Mouse (Mus musculus) midbrain, embryonic 11.5 days (tissue): Measurements from ENCODE around the gene Gm10073. TPM values are rescaled to one million over a fixed set of nuclear protein-coding genes. Genes with fewer than 3 reads are reported as not detected.

ENCODE experiments used
- ATAC-seq: fragments of 200-750 bp; cut with Nextera tagmentation; 2 replicates; pipeline ENCODE4 v1.8.0; 2017; ENCODE audit warnings: moderate TSS enrichment, moderate library complexity; ENCODE audit not compliant: low FRiP score
- DNase-seq: peaks from one replicate; pipeline ENCODE4 v3.0.0; 2015; ENCODE audit warnings: low spot score; ENCODE audit errors: missing footprints
- H3K27ac ChIP-seq: fragments of 300-500 bp; sonication (generic); 2 replicates; pipeline ENCODE4 v1.5.1; 2014; ENCODE audit warnings: low read depth, low read length
- H3K27me3 ChIP-seq: fragments of 300-500 bp; sonication (generic); 2 replicates; pipeline ENCODE4 v1.6.1; 2014; ENCODE audit warnings: mild to moderate bottlenecking, low read length, moderate library complexity, mixed read lengths; ENCODE audit not compliant: control insufficient read depth, insufficient read depth
- H3K36me3 ChIP-seq: fragments of 300-500 bp; sonication (generic); 2 replicates; pipeline ENCODE4 v1.6.1; 2014; ENCODE audit warnings: mild to moderate bottlenecking, low read length, moderate library complexity, mixed read lengths; ENCODE audit not compliant: control insufficient read depth, insufficient read depth
- H3K4me1 ChIP-seq: fragments of 300-500 bp; sonication (generic); 2 replicates; pipeline ENCODE4 v1.6.1; 2014; ENCODE audit warnings: low read length; ENCODE audit not compliant: control insufficient read depth, insufficient read depth
- H3K4me2 ChIP-seq: fragments of 300-500 bp; sonication (generic); 2 replicates; pipeline ENCODE4 v1.6.1; 2014; ENCODE audit warnings: mild to moderate bottlenecking, moderate library complexity
- H3K4me3 ChIP-seq: fragments of 300-500 bp; sonication (generic); 2 replicates; pipeline ENCODE4 v1.5.1; 2014; ENCODE audit warnings: low read depth, low read length
- H3K9ac ChIP-seq: fragments of 300-500 bp; sonication (generic); 2 replicates; pipeline ENCODE4 v1.6.1; 2014; ENCODE audit warnings: low read length
- H3K9me3 ChIP-seq: fragments of 300-500 bp; sonication (generic); 2 replicates; pipeline ENCODE4 v1.6.1; 2016; ENCODE audit warnings: low read length; ENCODE audit not compliant: control insufficient read depth
- WGBS: fragments of 180-500 bp; shearing (Covaris S2); extraction: QIAGEN DNeasy Blood & Tissue Kit; methylation state at CpG from one replicate; pipeline ENCODE4 v1.1.7; 2014; 5-methylcytosine and 5-hydroxymethylcytosine counted together
- polyA plus RNA-seq: library from polyadenylated mRNA; unstranded; fragments of >200 nt; fragmentation: Nextera tagmentation; extraction: Ambion mirVana; gene quantifications from 2 replicates; pipeline ENCODE4 v1.2.1, GENCODE M21; 2014

Gene Gm10073
- polyA plus RNA-seq, 1 experiment from 2014 or later = 7.5 TPM

DNA sequence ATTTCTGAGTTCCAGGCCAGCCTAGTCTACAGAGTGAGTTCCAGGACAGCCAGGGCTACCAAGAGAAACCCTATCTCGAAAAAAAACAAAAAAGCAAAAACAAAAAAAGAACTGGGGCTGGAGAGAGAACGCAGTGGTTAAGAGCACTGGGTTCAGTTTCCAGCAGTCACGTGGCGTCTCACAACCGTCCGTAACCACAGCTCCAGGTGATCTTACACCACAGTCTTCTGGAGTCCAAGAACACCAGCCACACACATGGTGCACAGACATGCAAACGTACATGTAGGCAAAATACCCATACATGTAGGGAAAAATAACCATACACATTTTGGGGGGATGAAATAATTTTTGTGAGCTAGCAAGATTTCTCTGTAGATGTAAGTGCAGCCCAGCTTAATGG, 26.5 kb downstream of the Gm10073 start:
- Histone ChIP-seq H3K4me2 (no peak overlapping the region), H3K27me3 (no peaks in the 10 kb centered on the region), H3K4me3 (no peak overlapping the region), H3K36me3 (no peaks in the 10 kb centered on the region), H3K27ac (no peak overlapping the region), H3K9ac (no peak overlapping the region), H3K9me3 (no peaks in the 10 kb centered on the region), H3K4me1 (no peaks in the 10 kb centered on the region)
- no peak for DNase-seq
- no peak for ATAC-seq
- WGBS = 89% methylated on average over 7 of the region's 7 CpGs

GRCm38 (mm10) chr8:106545149-106545548, 28.1 kb downstream of the Gm10073 start:
- Histone ChIP-seq H3K9ac (no peak overlapping the region), H3K27ac (no peak overlapping the region), H3K27me3 (no peaks in the 10 kb centered on the region), H3K4me1 (no peaks in the 10 kb centered on the region), H3K4me3 (no peak overlapping the region), H3K36me3 (no peaks in the 10 kb centered on the region), H3K9me3 (no peaks in the 10 kb centered on the region), H3K4me2 (no peak overlapping the region)
- ATAC-seq = no peak
- 79% methylated on average over 2 of the region's 2 CpGs for WGBS
- no peak for DNase-seq

- DNase-seq = no peak
- Histone ChIP-seq H3K9me3 (no peaks in the 10 kb centered on the region), H3K4me1 (no peaks in the 10 kb centered on the region), H3K9ac (no peak overlapping the region), H3K4me2 (no peak overlapping the region), H3K27ac (no peak overlapping the region), H3K36me3 (no peaks in the 10 kb centered on the region), H3K4me3 (no peak overlapping the region), H3K27me3 (no peaks in the 10 kb centered on the region)
- no peak for ATAC-seq
- 72% methylated on average over 8 of the region's 8 CpGs for WGBS
Observed at GRCm38 (mm10) chr8:106543043-106543442, 30.2 kb downstream of the Gm10073 start.

DNA sequence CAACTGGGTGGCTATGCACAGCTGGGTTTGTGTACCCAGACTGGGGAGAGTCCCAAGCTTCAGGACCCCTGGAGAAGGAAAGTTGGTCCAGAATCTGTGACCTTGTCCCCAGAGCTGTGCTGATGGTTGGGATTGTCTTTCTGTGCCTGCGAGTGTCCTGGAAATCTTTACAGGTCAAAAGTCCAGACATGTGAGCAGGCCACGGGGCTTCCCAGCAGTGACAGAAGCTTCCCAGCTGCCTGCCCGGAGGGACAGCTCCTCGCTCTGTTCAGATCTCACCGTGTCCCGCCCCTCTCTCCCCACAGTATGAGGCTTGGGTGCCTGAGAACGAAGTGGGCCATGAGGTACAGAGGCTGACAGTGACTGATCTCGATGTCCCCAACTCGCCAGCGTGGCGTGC, 32.3 kb downstream of the Gm10073 start:
- no peak for ATAC-seq
- no peak for DNase-seq
- Histone ChIP-seq H3K27ac (no peak overlapping the region), H3K27me3 (no peaks in the 10 kb centered on the region), H3K9me3 (no peaks in the 10 kb centered on the region), H3K4me1 (no peaks in the 10 kb centered on the region), H3K4me3 (no peak overlapping the region), H3K4me2 (no peak overlapping the region), H3K36me3 (no peaks in the 10 kb centered on the region), H3K9ac (no peak overlapping the region)
- 81% methylated on average over 11 of the region's 11 CpGs for WGBS

DNA sequence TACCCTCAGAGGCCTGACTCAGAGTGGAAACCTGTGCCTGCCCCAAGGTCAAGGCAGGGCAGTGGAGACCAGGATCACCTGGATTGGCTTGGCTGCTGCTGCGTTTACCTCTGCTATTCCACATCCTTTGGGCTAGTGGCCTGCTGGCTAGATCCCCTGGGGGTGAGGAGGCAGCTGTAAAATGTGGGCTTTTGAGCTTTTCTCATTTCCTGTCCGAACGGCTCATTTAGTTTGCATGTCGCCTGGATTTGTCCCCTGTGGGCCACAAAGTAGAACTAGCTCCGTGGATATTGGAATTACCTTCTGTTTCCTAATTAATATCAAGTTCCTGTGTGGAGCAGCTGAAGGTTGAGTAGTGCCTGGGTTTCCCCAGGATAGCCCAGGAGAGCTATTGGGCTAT, 34.1 kb downstream of the Gm10073 start:
- no peaks in the 10 kb centered on the region for H3K36me3 ChIP-seq
- no peaks in the 10 kb centered on the region for H3K4me1 ChIP-seq
- H3K4me2 ChIP-seq = no peak overlapping the region
- no peak overlapping the region for H3K9ac ChIP-seq
- WGBS = 69% methylated on average over 5 of the region's 5 CpGs
- ATAC-seq = no peak
- H3K27ac ChIP-seq = no peak overlapping the region
- no peak for DNase-seq
- no peaks in the 10 kb centered on the region for H3K27me3 ChIP-seq
- H3K9me3 ChIP-seq = no peaks in the 10 kb centered on the region
- no peak overlapping the region for H3K4me3 ChIP-seq

GRCm38 (mm10) chr8:106535448-106535847, 37.8 kb downstream of the Gm10073 start:
- WGBS = 70% methylated on average over 4 of the region's 4 CpGs
- no peak overlapping the region for H3K4me2 ChIP-seq

DNA sequence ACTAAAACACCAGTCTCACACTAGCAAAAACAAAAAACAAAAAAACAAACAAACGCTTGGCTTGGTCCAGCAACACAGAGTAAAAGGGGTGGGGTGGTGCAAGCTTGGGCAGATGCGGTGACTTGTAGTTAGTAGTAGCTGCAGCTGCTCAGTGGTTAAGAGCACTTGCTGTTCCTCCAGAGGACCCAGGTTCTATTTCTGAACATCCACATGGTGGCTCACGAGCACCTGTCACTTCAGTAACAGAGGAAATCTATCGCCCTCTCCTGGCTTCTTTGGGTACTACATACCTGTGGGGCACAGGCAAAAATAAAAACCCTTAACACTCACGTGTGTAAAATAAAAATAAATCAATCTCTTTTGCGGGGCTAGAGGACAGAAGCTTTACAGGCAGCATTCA, 38.8 kb downstream of the Gm10073 start:
- no peak overlapping the region for H3K9ac ChIP-seq
- no peak overlapping the region for H3K27ac ChIP-seq
- H3K4me1 ChIP-seq = no peaks in the 10 kb centered on the region
- no peaks in the 10 kb centered on the region for H3K27me3 ChIP-seq
- no peak overlapping the region for H3K4me3 ChIP-seq
- peak; percentile 89 for DNase-seq
- H3K9me3 ChIP-seq = no peaks in the 10 kb centered on the region
- no peak overlapping the region for H3K4me2 ChIP-seq
- no peak for ATAC-seq
- H3K36me3 ChIP-seq = no peaks in the 10 kb centered on the region
- WGBS = 42% methylated on average over 6 of the region's 6 CpGs

More at GRCm38 (mm10) chr8:106535448-106535847, 37.8 kb downstream of the Gm10073 start:
- Histone ChIP-seq H3K27me3 (no peaks in the 10 kb centered on the region), H3K9me3 (no peaks in the 10 kb centered on the region), H3K36me3 (no peaks in the 10 kb centered on the region), H3K27ac (no peak overlapping the region), H3K9ac (no peak overlapping the region), H3K4me3 (no peak overlapping the region), H3K4me1 (no peaks in the 10 kb centered on the region)
- no peak for ATAC-seq
- DNase-seq = no peak

DNA sequence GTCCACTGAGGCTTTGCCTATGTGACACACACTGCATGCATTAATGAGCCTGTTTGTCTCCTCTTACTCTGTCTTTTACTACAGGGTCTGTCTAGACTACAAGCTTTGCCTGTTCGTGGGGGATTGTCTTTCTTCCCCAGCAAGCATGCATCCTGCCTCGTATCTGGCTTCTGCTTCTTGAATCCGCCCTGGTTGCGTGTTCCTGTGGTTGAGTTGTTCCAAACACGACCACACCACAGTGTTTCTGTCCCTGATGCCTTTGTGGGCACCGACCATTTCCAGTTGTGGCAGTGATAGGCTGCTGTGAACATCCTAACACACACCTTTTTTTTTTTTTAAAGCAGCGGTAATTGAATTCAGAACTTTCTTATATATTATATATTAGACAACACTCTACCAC, 39.6 kb downstream of the Gm10073 start:
- Histone ChIP-seq H3K36me3 (no peaks in the 10 kb centered on the region), H3K27me3 (no peaks in the 10 kb centered on the region), H3K4me2 (no peak overlapping the region), H3K4me3 (no peak overlapping the region), H3K9ac (no peak overlapping the region), H3K9me3 (no peaks in the 10 kb centered on the region), H3K4me1 (no peaks in the 10 kb centered on the region), H3K27ac (no peak overlapping the region)
- ATAC-seq = no peak
- no peak for DNase-seq
- 81% methylated on average over 7 of the region's 7 CpGs for WGBS

DNA sequence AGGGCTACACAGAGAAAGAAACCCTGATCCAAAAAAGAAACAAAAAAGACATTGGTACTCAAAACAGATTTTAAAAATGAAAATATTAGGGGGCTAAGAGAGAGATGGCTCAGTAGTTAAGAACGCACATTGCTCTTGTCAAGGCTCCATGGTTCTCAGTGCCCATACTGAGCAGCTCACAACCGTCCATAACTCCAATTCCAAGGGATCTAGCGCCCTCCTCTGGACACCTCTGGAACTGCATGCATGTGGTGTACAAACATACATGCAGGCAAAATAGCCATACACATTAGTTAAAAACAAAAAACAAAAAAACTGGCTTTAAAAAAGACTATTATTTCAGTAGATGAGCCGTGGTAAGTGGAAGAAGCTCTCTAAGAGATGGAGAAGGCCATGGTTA, 42.7 kb downstream of the Gm10073 start:
- Histone ChIP-seq H3K27me3 (no peaks in the 10 kb centered on the region), H3K4me2 (no peak overlapping the region), H3K9ac (no peak overlapping the region), H3K9me3 (no peaks in the 10 kb centered on the region), H3K4me3 (no peak overlapping the region), H3K4me1 (no peaks in the 10 kb centered on the region), H3K27ac (no peak overlapping the region), H3K36me3 (no peaks in the 10 kb centered on the region)
- DNase-seq (no peak), ATAC-seq (no peak)
- WGBS = 68% methylated on average over 4 of the region's 4 CpGs
